Mouse (Mus musculus): ENCODE measurements around the gene AC170998.1.
"Not testable (repeated sequence)": the region's sequence is repeated elsewhere in the genome, so short reads cannot be mapped to it uniquely, and the experiment has no call there.

Gene AC170998.1

DNA sequence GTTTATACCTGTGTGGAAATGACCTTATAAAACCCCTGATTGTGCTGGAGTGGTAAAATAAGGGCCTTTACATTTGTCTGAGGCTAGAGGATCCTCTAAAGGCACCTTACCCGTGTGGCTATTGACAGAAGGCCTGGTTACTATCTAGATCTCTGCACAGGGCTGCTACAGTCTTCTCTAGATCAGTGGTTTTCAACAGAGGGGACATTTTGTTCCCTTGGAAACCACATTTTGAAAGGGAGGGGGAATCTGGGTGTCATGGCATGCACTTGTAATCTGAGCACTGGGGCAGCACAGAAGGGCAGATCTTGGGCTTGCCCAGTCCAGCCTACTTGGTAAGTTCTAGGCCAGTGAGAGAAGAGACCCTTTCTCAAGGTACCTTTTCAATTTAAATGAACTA is 19.2 kb upstream of the AC170998.1 start:
- DNase-seq (ENCODE audit: extremely low spot score, low read depth, low spot score), result no peak

DNA sequence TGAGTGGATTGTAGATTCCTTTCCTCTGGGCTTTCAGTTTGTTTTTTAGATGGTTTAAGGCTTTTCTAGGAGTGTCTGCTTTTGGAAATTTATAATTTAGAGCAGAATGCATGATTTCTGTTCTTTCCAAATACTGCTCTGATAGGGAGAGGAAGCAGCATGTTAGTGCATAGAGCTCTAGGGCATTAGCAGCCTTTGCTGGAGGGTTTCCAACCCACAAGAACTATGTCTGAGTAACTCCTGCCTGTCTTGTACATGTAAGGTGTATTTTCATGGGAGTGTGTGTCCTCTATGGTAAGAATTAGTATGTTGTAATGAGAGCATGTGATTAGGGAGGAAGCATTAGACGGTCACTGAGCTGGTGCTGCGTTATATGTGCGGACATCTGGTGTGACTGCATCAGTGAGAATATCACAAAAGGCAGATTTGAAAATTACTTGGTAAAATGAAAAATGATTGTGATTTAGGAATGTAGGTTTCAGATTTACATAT is 18.7 kb upstream of the AC170998.1 start:
- DNase-seq (ENCODE audit: extremely low spot score, low read depth, low spot score), result no peak

DNA sequence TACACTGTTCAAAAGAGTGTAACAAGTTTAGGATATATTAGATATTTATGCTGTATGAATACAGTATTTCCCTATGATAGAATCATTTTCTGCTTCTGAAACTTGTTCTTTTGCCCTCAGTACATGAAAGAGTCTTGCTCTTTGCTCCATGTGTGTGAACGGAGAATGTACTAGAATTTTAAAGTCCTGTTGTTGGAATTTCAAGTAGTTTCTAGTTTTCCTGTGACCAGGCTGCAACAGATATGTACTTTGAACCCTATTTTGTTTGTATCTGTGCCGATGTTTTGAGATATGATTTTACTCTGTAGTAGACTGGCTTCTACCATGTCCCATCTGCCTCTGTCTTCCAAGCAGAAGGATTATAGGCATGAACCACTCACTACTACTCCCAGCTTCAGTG is 18.1 kb upstream of the AC170998.1 start:
- DNase-seq (ENCODE audit: extremely low spot score, low read depth, low spot score), result no peak

DNA sequence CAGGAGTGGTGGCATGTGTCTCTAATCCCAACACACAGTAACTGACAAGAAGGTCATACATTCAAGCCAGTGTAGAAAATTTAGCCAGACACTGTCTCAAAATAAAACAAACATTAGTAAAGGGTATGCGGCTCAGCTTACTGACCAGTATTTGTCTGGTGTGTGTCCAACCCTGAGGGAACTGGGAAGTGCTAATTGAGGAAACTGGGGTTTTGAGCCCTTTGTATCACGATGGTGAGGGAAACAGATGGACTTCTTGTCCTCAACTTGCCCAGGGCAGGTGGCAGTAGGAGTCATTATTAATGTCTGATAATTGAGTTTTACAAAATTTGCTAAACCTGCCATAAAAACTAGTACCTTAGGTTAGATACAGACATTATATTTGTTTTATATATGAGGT is 16.9 kb upstream of the AC170998.1 start:
- DNase-seq (ENCODE audit: extremely low spot score, low read depth, low spot score), result no peak

DNA sequence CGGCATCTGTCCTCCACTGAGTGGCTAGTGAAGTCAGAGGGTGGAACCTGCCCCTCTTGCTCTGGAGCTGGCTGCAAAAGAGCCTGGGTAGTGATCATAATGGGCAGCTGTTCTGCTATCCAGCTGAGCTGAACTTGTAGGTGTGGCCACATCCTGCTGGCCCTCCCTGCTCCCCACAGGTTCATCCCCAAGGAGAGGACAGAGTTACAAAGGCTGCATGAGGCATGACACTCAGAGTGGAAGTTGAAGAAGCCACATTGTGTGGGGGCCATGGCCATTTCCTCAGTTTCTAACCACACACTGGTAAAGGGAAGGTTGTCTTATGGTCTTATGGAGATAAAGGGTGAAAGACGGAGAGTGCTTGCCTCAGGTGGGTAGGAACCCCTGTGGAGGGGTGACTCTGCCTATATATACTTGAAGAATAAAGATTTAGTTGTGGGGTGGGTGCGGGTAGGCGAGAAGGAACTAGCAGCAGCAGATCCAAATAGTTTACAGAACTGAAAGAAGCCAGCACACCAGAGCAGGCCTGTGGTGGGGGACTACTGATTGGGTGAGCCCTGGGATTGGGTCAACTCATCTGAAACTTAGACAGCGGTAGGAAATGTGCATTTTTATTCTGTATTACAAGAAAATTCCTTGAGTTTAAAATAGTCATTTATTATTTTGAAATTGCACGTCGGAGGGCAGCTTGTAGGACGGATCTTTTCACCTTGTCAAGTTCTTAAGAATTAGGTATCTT is 16.2 kb upstream of the AC170998.1 start:
- DNase-seq (ENCODE audit: extremely low spot score, low read depth, low spot score), result no peak

DNA sequence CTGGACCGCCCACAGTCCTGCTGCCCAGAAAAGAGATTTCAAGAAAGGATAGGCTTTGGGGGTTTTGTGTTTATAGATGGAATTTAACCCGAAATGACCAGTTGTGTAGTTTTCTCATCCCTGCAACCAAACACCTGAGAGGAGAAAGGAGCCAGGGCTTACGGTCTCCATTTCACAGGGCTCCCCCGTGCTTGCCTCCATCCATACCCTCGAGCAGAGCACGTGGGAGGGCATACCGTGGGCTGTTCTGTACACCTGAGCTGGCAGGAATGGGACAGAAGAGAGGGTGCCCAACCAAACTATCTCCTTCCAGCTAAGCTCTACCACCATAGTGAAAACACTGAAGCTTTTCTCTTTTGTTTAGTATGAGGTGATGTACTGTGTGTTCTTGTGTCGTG is 15.6 kb upstream of the AC170998.1 start:
- DNase-seq (ENCODE audit: extremely low spot score, low read depth, low spot score), result no peak

DNA sequence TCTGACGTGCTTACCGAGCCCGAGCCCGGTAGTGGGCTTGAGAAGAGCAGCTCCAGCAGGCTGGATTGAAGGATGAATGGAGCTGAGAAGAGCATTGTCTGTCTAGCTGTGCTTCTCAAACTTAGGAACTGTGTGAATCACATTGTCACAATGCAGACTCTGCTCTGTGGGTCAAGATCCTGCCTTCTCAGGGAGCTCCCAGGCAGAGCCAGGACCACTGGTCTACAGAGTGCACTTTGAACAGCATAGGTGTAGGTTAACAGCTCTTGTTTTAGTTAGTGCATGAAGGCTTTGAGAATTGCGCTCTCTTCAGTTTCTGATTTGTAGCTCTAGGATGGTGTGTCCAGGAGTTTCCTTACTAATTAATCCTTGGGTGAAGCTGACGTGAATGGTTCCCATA is 14.6 kb upstream of the AC170998.1 start:
- no peak for DNase-seq (ENCODE audit: extremely low spot score, low read depth, low spot score)

DNA sequence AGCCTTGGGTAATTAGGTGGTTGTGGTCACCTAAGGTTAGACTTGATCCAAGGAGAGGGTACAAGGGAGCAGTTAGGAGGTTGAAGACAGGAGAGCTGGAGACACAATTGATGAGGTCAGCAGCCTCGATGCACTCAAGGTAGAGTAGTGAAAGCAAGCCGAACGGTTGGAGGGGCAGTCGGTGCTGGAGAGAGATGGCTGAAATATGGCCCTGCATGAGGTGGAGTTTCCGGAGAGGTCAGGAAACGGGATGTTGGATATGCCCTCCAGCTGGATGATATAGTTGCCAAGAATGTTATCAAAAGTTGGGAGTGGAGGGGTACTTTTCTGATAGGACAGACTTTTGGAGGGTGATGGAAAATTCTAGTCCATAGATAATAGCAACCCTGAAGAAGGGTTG is 13.6 kb upstream of the AC170998.1 start:
- no peak for DNase-seq (ENCODE audit: extremely low spot score, low read depth, low spot score)

DNA sequence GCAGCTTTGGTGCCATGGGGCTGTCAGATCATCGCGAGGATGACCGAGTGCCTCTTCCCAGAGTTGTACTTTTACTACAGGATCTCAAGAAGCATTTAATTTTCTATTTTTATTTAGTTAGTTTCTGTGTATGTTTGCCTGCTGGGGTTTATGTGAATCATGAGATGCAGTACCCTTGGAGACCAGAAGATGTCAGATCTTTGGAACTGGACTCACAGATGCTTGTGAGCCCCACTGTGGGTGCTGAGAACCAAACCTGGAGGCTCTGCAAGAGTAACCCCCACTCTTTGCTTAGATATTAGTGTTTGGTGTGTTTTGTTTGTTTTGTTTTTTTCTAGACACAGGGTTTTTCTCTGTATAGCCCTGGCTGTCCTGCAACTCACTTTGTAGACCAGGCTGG is 11.9 kb upstream of the AC170998.1 start:
- no peak for DNase-seq (ENCODE audit: extremely low spot score, low read depth, low spot score)

DNA sequence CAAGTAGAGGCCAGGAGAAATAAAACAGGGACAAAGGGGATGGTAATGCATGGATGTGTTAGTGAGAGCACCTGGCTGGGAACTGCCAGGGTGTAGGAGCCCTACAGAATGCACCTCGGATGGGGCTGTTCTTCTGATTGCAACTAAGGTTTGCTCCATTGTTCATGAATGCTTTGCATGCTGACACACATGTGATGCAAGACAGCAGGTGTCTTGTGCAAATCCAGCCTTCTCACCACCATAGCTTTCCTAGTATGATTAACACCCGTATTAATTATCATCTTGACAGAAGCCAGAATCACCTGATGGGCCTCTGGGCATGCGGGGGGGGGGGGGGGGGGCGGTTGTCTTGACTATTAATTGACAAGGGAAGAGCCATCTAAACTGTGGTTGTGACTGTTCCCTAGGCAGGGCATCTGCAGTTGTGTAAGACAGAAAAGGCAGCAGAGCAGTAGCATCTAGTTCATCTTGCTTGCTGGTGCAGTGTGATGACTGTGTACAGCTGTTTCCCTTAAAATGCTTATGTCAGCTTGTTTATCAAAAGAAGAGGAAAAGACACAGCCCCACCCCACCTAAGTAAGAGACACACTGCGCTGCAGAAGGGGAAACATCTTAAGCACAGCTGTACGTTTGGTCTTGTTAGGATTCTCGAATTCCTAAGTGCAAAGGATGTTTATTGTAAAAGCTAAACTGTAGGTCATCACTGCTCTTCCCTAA is 9.9 kb upstream of the AC170998.1 start:
- no peak for DNase-seq (ENCODE audit: extremely low spot score, low read depth, low spot score)

DNA sequence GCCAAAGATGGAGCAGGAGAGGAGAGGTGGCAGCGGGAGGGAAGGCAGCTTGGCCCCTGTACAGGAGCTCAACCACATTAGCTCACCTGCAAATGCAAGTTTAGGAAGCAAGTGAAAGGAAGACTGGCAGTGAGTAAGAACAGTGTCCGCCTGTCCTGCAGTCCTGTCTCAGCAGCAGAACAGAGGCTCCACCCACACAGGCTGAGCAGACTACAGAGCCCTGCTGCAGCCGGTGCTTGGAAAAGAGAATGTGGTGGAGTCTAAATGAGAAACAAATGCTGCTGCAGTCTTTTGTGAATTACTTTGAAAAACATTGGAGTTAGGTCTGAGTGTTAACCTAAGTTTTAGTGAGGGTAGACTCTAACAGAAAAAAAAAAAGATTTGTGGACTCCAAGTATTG is 8.3 kb upstream of the AC170998.1 start:
- no peak for DNase-seq (ENCODE audit: extremely low spot score, low read depth, low spot score)

DNA sequence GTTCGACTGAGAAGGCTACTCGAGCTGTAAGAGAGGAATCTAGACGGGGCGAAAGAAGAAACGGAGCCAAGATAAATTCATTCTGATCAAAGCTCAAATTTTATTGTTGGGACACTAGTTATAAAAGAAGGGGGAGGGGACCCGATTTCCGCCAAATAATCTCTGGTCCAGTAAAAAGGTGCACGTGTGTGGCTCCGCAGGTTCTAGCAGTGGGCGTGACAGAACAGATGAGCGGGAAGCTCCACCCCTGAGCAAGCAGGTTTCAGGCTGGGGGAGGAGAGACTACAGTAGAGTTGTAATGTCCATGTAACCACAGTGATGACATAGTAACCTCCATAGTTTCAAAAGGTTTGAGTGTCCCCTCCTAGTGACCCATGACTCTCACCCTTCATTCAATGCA is 1.6 kb downstream of the AC170998.1 start:
- DNase-seq (ENCODE audit: extremely low spot score, low read depth, low spot score), result not testable (repeated sequence)

DNA sequence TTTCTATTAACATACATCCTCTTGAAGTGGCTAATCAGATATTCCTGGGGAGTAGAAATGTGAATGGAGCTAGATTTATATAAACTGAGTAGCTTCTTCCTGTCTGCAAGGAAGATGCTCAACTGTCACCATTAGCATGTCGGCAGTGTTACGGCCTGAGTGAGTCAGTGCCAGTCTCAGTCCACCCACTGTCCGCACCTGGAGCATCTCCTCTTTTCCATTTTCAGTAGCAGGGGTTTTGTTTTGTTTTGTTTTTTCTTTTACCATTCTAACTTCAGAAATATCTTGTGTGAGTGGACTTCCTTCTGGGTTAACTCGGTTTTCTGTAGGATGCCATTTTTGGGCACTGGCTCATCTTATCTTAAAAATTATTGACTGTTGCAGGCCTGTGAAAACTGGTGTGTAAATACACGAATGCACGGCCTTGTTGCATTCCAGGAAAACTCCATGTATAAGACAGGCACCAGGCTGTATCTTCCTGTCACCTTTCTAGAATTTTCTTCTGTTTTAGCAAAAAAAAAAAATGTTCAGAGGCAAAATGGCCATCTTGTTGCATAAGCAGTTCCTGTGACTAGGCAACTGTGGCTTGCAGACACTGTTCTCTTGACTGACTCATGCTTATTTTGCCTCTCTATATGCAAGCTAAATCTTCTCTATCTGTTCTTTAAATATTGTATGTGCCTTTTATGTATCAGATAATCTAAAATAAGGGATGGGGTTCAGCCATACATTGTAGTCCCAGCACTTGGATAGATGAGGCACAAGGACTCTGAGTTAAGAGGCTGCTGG is 9.6 kb downstream of the AC170998.1 start:
- DNase-seq (ENCODE audit: extremely low spot score, low read depth, low spot score), result no peak

DNA sequence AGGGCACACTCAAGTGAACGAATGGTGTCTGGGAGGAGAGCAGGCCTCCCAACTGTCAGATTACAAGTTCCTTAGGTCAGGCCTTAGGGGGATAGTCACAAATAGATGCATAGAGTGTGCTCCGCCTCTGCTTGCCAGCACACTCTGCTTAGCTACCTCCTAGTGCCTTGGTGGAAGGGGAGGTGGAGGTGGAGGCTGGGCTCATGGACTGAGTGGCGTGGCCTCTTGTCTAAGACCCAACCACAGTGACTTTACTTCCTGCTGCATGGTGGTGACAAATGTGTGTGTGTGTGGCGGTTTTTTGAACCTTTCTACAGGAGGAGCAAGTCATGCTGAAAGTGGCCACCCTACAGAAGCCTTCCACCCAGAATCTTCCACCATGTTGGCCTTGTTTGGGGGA is 10.6 kb downstream of the AC170998.1 start:
- no peak for DNase-seq (ENCODE audit: extremely low spot score, low read depth, low spot score)

DNA sequence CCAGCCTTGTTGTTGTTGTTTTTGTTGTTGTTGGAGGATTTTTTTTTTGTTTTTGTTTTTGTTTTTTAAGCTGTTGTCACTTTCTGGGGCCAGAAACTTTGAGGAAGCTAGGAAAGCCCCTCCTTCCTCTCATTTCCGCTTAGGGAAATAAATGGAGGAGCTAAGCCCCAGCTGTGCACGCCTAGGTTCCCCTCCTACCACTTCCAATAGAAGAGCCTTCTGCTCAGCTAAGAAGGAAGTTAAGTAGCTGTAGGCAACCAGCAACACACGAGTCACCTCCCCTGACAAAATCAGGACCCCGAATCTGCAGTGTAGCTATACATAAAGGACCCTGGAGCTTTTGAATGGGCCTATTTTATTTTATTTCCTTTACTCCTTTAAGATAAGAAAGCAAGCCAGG is 12.1 kb downstream of the AC170998.1 start:
- no peak for DNase-seq (ENCODE audit: extremely low spot score, low read depth, low spot score)

DNA sequence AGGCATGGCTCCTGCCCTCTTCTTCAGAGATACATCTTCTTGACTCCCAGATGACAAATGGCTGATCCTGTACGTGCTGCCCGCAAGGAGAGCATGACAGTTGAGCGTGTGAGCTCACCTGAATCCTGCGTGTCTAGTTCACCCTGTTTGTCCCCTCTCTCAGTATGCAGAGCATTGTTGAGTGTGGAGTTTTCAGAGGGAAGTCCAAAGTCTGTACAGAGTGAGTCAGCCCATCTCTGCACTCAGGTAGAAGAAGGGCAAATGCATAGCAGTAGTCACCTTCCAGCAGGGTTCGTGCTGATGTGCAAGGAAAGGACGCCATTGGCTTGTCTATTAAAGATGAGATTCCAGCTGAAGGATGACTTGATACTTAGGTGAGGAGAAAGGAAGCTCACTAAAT is 13.4 kb downstream of the AC170998.1 start:
- DNase-seq (ENCODE audit: extremely low spot score, low read depth, low spot score), result no peak

DNA sequence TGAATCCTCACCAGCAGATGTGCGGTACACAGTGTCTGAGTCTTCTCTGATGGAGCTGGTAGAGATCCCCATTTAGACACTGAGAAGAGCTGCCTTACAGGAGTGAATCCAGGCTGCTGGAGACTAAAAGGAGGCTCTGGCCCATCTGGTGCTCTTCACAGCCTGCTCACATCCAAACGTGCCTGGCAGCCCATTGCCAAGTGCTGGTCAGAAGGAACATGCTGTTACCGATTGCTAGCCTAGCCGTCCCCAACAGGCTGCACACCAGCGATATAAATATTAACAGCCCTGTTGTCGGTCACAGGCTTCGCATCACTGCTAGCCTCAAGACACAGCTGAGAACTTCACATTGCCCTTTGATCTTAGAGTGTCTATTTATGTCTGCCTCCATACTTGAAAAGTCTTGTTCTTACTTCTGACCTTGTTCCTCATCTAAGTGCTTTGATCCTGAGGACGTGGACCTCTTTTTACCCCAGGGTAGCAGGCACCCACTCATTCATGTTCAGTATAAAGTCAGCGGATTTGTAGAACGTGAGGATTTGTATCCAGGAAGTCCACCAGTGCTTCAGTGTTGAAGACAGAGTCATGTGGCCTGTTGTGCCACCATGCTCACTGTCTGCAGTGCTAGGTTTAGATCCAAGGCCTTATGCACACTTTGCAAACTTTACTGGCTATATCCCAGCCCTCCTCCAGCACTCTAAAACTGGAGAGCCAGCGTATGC is 17.4 kb downstream of the AC170998.1 start:
- DNase-seq (ENCODE audit: extremely low spot score, low read depth, low spot score), result no peak

DNA sequence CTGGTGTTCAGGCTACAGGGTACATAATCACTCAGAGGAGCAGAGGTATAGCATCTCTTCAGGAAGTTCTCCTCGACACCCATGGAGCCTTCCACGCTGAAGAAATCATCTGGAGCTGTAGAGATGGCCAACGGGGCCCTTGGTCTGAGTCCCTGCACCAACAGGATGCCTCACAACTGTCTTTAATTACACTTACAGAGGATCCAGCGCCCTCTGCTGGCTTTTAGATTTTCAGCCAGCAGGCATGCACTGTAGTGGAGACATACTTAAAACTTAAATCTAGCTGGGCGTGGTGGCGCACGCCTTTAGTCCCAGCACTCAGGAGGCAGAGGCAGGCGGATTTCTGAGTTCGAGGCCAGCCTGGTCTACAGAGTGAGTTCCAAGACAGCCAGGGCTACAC is 18.0 kb downstream of the AC170998.1 start:
- DNase-seq (ENCODE audit: extremely low spot score, low read depth, low spot score), result no peak

DNA sequence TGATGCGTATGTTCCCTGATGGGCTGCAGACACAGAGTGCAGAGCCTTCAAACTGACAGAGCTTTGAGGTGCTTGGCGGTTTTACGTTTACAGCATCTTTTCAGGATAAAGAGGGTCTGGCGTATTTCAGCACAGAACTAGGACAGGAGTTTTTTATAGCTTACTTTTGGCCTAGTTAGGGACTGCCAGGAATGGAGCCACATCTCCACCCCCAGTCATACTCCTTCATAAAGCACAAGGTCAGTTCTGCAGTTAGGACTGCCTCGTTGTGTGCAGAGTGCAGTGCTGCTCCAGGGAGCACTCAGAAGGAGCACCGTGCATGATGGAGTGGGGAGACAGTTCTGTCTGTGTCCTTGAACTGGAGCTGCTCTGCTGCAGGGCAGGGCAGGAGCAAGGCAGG is 19.9 kb downstream of the AC170998.1 start:
- DNase-seq (ENCODE audit: extremely low spot score, low read depth, low spot score), result no peak

DNA sequence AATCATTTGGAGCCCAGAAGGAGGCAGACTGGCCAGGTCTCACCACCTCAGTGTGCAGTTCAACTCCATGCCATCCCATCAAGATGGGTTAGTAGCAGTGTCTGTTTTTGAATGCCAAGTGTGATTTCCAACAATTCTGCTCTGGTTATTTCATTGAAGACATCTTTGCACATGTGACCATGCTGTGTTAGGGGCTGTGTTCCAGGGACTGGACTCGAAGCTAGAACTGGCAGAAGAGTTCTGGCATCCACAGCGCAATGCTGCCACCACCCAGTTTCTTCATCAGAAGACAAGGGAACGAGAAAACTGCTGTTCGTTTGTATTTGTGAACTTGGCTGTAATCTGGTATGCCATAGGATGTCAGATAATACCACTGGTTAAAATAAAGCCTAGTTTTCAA is 22.1 kb downstream of the AC170998.1 start:
- no peak for DNase-seq (ENCODE audit: extremely low spot score, low read depth, low spot score)

DNA sequence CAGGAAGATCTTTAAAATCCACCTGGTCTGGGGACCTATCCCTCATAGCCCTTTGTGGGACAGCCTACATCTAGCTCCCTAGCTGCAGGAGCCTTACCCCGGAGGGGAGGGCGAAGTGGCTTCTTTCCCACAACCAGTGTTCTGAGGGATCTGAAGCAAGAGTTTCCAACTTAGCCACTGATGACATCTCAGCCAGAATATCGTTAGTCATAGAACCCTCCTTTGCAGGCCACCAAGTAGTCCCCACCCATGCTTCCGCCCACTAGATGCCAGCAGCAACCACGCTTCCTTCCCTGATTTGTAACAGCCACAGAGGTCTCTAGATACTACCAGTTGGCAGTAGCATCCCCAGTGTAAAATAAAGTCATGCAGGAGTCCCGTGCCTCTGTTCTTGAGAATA is 24.7 kb downstream of the AC170998.1 start:
- DNase-seq (ENCODE audit: extremely low spot score, low read depth, low spot score), result no peak

All from hindlimb bud, embryonic 11.5 days (tissue).